Mouse (Mus musculus): ENCODE data around the gene Krtap4-6. TPM values are rescaled to one million over a fixed set of nuclear protein-coding genes. Genes with fewer than 3 reads are reported as not detected.

The Krtap4-6 gene
- not detected in 2 replicates for polyA plus RNA-seq (2012; ENCODE audit: low replicate concordance)

DNA sequence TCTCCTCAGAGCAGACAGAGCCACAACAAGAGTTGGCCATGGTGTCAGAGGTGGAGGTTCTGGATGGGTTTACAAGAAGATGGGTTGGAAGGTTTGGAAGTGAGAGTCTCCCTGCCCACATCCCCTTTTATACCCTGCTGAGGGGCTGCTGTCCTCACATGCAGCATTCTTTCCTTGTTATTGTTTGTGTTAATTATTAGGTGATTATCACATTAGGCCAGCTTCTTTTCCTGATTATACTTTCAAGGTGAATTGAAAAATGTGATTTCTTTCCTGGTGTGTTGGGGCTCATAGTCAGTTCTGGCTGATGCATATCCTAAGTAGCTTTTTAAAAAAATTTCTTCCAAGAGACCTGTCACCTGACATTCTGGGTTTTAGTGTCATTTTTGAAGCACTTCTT lies at the start of gene Krtap4-6:
TSS of gene Krtap4-6 (minus strand) at position 101 of the 400 bp plus-strand sequence.

DNA sequence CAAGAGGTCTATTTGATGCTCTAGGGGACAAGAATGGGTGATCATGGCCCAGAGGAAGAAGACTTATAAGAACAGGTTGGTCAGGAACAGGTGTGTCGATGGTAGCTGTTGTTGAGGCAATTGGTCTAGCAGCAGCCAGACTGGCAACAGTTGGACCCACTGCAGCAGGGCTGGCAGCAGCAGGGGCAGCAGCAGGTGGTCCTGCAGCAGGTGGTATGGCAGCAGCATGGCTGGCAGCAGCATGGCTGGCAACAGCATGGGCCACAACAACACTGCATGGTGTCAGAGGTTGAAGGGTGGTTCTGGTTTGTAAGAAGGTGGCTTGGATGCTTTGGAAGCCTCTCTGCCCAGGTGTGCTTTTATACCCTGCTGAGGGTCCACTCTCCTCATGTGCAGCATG lies 24.7 kb upstream of the Krtap4-6 start, which contains the start of gene Gm14190:
TSS of gene Gm14190 (minus strand) at position 278 of the 400 bp plus-strand sequence.

DNA sequence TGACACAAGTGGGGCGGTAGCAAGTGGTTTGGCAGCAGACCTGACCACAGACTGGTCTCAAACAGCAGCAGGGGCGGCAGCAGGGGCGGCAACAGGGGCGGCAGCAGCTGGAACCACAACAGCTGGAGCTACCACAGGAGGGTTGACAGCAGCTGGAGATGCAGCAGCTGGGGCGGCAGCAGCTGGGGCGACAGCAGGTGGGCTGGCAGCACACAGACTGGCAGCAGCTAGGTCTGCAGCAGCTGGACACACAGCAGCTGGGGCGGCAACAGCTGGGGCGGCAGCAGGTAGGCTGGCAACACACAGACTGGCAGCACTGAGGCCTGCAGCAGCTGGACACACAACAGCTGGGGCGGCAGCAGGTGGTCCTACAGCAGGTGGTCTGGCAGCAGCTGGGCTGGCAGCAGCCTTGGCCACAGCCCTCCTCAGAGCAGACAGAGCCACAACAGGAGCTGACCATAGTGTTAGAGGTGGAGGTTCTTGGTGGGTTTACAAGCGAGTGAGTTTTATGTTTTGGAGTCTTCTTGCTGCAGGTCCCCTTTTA lies 7.2 kb downstream of the Krtap4-6 start, which contains the start of gene Gm11563:
TSS of gene Gm11563 (minus strand) at position 494 of the 544 bp plus-strand sequence.

DNA sequence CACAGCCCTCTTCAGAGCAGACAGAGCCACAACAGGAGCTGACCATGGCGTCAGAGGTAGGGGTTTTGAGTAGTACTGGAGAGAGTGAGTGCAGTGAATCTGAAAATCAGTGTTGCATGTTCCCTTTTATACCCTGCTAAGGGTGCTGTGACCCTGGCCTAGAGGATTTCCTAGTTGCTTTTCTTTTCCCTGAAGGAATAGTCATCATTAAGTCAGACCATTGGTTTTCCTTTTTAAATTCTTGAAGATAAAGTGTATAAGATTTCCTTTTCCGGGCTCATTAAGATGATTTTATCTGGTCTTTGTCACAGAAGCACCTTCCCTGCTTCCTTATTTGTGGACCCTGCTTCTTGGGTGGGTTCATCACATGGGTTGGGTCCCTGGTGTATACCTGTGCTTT lies 15.6 kb downstream of the Krtap4-6 start, which contains the start of gene Gm11555:
TSS of gene Gm11555 (minus strand) at position 101 of the 400 bp plus-strand sequence.

DNA sequence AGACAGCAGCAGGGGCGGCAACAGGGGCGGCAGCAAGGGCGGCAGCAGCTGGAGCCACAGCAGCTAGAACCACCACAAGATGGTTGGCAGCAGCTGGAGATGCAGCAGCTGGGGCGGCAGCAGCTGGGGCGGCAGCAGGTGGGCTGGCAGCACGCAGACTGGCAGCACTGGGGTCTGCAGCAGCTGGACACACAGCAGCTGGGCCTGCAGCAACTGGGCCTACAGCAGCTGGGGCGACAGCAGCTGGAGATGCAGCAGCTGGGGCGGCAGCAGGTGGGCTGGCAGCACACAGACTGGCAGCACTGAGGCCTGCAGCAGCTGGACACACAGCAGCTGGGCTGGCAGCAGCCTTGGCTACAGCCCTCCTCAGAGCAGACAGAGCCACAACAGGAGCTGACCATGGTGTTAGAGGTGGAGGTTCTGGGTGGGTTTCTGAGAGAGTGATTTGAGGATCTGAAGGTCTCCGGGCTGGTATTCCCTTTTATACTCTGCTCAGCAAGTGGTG lies 22.1 kb downstream of the Krtap4-6 start, which contains the start of gene Krtap4-7:
TSS of gene Krtap4-7 (minus strand) at position 455 of the 505 bp plus-strand sequence.

DNA sequence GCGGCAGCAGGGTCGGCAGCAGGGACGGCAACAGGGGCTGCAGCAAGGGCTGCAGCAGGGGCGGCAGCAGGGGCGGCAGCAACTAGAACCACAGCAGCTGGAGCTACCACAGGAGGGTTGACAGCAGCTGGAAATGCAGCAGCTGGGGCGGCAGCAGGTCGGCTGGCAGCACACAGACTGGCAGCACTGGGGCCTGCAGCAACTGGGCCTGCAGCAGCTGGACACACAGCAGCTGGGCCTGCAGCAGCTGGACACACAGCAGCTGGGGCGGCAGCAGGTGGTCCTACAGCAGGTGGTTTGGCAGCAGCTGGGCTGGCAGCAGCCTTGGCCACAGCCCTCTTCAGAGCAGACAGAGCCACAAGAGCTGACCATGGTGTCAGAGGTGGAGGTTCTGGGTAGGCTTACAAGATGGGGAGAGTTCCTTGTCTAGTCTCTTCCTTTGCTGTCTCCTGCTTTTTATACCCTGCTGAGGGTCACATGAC lies 31.1 kb downstream of the Krtap4-6 start, which contains the start of gene Krtap4-2:
TSS of gene Krtap4-2 (minus strand) at position 432 of the 482 bp plus-strand sequence.

DNA sequence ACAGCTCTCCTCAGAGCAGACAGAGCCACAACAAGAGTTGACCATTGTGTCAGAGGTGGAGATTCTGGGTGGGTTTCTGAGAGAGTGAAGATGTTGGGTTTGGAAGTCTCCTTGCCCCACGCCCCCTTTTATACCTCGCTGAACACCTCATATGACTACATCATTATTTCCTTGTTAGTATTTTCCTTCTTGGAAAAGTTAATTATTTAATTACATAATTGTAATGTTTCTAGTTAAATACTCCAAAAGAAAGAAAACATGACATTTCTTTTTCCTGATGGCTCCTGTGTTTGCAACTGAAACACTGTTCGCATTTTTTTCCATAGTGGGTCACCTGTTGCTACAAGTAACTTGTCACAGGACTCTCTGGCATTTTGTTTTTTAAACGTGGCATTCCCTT lies 37.6 kb downstream of the Krtap4-6 start, which contains the start of gene Krtap4-1:
TSS of gene Krtap4-1 (minus strand) at position 101 of the 400 bp plus-strand sequence.

DNA sequence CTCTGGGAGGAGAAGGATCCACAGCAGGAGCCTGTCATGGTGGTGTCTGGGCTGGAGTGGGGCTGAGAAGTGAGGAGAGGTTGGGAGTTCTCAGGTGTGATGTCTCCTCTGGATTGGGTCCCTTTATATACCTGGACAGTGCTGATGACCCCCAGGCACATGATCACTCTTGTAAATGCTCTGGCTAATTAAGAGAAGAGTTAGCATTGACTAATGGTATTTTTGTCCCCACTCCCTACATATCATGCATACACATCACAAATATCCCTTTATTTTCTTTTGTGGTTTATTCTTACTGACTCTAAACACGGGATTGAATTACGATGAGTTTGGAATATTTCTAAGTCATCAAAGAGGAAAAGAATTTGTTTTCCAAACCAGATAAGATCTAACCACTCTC lies 45.4 kb downstream of the Krtap4-6 start, which contains the start of gene Gm11562:
TSS of gene Gm11562 (minus strand) at position 101 of the 400 bp plus-strand sequence.

Other genes with a start within 250 kb of the Krtap4-6 start
- not detected in 2 replicates for gene Krt12, start 243.7 kb downstream of the Krtap4-6 start, polyA plus RNA-seq (2012; ENCODE audit: low replicate concordance)
- not detected in 2 replicates for gene Krt20, start 227.8 kb downstream of the Krtap4-6 start, polyA plus RNA-seq (2012; ENCODE audit: low replicate concordance)
- gene Krt23, start 172.8 kb downstream of the Krtap4-6 start, polyA plus RNA-seq (2012; ENCODE audit: low replicate concordance): not detected in 2 replicates
- not detected in 2 replicates for gene Krt39, start 144.6 kb downstream of the Krtap4-6 start, polyA plus RNA-seq (2012; ENCODE audit: low replicate concordance)
- not detected in 2 replicates for gene Krt40, start 122.8 kb downstream of the Krtap4-6 start, polyA plus RNA-seq (2012; ENCODE audit: low replicate concordance)
- gene Krtap3-3, start 115.1 kb downstream of the Krtap4-6 start, polyA plus RNA-seq (2012; ENCODE audit: low replicate concordance): not detected in 2 replicates
- gene Krtap3-2, start 109.1 kb downstream of the Krtap4-6 start, polyA plus RNA-seq (2012; ENCODE audit: low replicate concordance): not detected in 2 replicates
- not detected in 2 replicates for gene Gm11939, start 106.5 kb downstream of the Krtap4-6 start, polyA plus RNA-seq (2012; ENCODE audit: low replicate concordance)
- not detected in 2 replicates for gene Krtap3-1, start 99.3 kb downstream of the Krtap4-6 start, polyA plus RNA-seq (2012; ENCODE audit: low replicate concordance)
- not detected in 2 replicates for gene Krtap1-5, start 84.9 kb downstream of the Krtap4-6 start, polyA plus RNA-seq (2012; ENCODE audit: low replicate concordance)
- not detected in 2 replicates for gene Krtap1-4, start 82.3 kb downstream of the Krtap4-6 start, polyA plus RNA-seq (2012; ENCODE audit: low replicate concordance)
- not detected in 2 replicates for gene Krtap1-3, start 74.6 kb downstream of the Krtap4-6 start, polyA plus RNA-seq (2012; ENCODE audit: low replicate concordance)
- not detected in 2 replicates for gene Krtap9-3, start 67.9 kb downstream of the Krtap4-6 start, polyA plus RNA-seq (2012; ENCODE audit: low replicate concordance)
- not detected in 2 replicates for gene Gm11938, start 62.7 kb downstream of the Krtap4-6 start, polyA plus RNA-seq (2012; ENCODE audit: low replicate concordance)
- gene Gm11937, start 55.8 kb downstream of the Krtap4-6 start, polyA plus RNA-seq (2012; ENCODE audit: low replicate concordance): not detected in 2 replicates
- gene Krtap2-4, start 51.1 kb downstream of the Krtap4-6 start, polyA plus RNA-seq (2012; ENCODE audit: low replicate concordance): not detected in 2 replicates
- not detected in 2 replicates for gene Gm11562, start 45.5 kb downstream of the Krtap4-6 start, polyA plus RNA-seq (2012; ENCODE audit: low replicate concordance)
- not detected in 2 replicates for gene Krtap4-1, start 37.7 kb downstream of the Krtap4-6 start, polyA plus RNA-seq (2012; ENCODE audit: low replicate concordance)
- not detected in 2 replicates for gene Krtap4-2, start 30.9 kb downstream of the Krtap4-6 start, polyA plus RNA-seq (2012; ENCODE audit: low replicate concordance)
- not detected in 2 replicates for gene Krtap4-7, start 21.9 kb downstream of the Krtap4-6 start, polyA plus RNA-seq (2012; ENCODE audit: low replicate concordance)
- gene Gm11555, start 15.7 kb downstream of the Krtap4-6 start, polyA plus RNA-seq (2012; ENCODE audit: low replicate concordance): not detected in 2 replicates
- gene Gm11563, start 7.0 kb downstream of the Krtap4-6 start, polyA plus RNA-seq (2012; ENCODE audit: low replicate concordance): not detected in 2 replicates
- not detected in 2 replicates for gene Gm14190, start 24.8 kb upstream of the Krtap4-6 start, polyA plus RNA-seq (2012; ENCODE audit: low replicate concordance)
- not detected in 2 replicates for gene Gm14180, start 68.3 kb upstream of the Krtap4-6 start, polyA plus RNA-seq (2012; ENCODE audit: low replicate concordance)
- gene Gm11595, start 107.0 kb upstream of the Krtap4-6 start, polyA plus RNA-seq (2012; ENCODE audit: low replicate concordance): not detected in 2 replicates
- gene Krtap4-8, start 114.7 kb upstream of the Krtap4-6 start, polyA plus RNA-seq (2012; ENCODE audit: low replicate concordance): not detected in 2 replicates
- gene Krtap4-9, start 119.2 kb upstream of the Krtap4-6 start, polyA plus RNA-seq (2012; ENCODE audit: low replicate concordance): not detected in 2 replicates
- gene Gm11596, start 127.5 kb upstream of the Krtap4-6 start, polyA plus RNA-seq (2012; ENCODE audit: low replicate concordance): not detected in 2 replicates
- not detected in 2 replicates for gene Gm11569, start 133.0 kb upstream of the Krtap4-6 start, polyA plus RNA-seq (2012; ENCODE audit: low replicate concordance)
- gene Gm11554, start 138.5 kb upstream of the Krtap4-6 start, polyA plus RNA-seq (2012; ENCODE audit: low replicate concordance): not detected in 2 replicates
- gene Krtap4-13, start 143.9 kb upstream of the Krtap4-6 start, polyA plus RNA-seq (2012; ENCODE audit: low replicate concordance): not detected in 2 replicates
- gene Gm11564, start 149.7 kb upstream of the Krtap4-6 start, polyA plus RNA-seq (2012; ENCODE audit: low replicate concordance): not detected in 2 replicates
- not detected in 2 replicates for gene 2300003K06Rik, start 172.1 kb upstream of the Krtap4-6 start, polyA plus RNA-seq (2012; ENCODE audit: low replicate concordance)
- gene Krtap4-16, start 185.6 kb upstream of the Krtap4-6 start, polyA plus RNA-seq (2012; ENCODE audit: low replicate concordance): not detected in 2 replicates
- not detected in 2 replicates for gene Gm11568, start 192.0 kb upstream of the Krtap4-6 start, polyA plus RNA-seq (2012; ENCODE audit: low replicate concordance)
- gene Gm11559, start 198.5 kb upstream of the Krtap4-6 start, polyA plus RNA-seq (2012; ENCODE audit: low replicate concordance): not detected in 2 replicates
- not detected in 2 replicates for gene Krtap9-1, start 207.4 kb upstream of the Krtap4-6 start, polyA plus RNA-seq (2012; ENCODE audit: low replicate concordance)
- gene Gm11567, start 213.2 kb upstream of the Krtap4-6 start, polyA plus RNA-seq (2012; ENCODE audit: low replicate concordance): not detected in 2 replicates
- gene Krtap31-1, start 242.0 kb upstream of the Krtap4-6 start, polyA plus RNA-seq (2012; ENCODE audit: low replicate concordance): not detected in 2 replicates
- not detected in 2 replicates for gene Gm11565, start 248.8 kb upstream of the Krtap4-6 start, polyA plus RNA-seq (2012; ENCODE audit: low replicate concordance)